Mouse (Mus musculus) spleen, postnatal 36 days (tissue): ENCODE measurements around the gene Myocd.

ENCODE experiments used
- DNase-seq, 2 experiments: peaks; one replicate each; pipeline ENCODE4 v3.0.0; 2022; ENCODE audit warnings: low spot score in 2 of 2, mixed read lengths in 1 of 2

The Myocd gene

GRCm38 (mm10) chr11:65269851-65270473 is at the start of gene Myocd:
Myocd (minus strand) TSS chr11:65269989.
- DNase-seq = no peak

DNA sequence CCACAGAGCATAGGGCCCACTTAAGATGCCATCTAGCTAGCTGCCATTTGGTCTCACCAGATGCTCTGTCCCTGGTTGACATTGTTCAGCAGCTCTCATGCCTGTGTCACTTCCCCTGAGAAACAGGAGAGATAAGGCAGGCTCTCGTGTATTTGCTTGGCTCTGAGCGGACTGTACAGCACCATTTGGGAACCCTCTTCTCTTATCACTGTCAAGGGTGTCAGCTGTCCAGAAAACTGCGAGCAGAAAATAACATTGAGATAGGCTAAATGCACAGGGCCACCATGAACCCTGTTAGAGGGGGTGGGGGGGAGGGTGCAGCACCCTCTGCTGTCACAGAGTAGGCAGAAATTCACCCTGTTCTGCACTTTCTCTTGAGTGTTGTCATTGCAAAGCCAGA is 34.0 kb upstream of the Myocd start:
- DNase-seq = no peak

- no peak for DNase-seq
These were observed 24.5 kb upstream of the Myocd start for GRCm38 (mm10) chr11:65294128-65294833.

DNA sequence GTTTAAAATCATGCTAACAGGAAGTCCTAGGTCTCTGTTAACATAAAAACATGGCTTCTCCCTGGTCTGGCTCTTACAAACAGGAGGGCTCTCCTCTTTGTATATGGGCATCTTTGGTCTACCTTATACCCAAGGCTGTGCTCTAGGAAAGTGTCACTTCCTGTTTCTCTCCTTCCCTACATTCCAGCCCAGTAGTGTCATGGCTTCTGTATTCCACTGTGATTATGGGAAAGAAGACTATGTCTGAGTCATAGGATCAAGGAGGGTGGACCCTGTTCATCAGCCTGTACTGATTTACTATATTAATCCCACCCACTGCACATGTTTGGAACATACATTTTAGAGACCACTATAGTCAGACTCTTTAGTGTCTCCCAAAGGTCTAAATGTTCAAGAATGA is 23.2 kb upstream of the Myocd start:
- no peak for DNase-seq

GRCm38 (mm10) chr11:65287706-65288105 is 17.9 kb upstream of the Myocd start:
- DNase-seq = no peak

DNA sequence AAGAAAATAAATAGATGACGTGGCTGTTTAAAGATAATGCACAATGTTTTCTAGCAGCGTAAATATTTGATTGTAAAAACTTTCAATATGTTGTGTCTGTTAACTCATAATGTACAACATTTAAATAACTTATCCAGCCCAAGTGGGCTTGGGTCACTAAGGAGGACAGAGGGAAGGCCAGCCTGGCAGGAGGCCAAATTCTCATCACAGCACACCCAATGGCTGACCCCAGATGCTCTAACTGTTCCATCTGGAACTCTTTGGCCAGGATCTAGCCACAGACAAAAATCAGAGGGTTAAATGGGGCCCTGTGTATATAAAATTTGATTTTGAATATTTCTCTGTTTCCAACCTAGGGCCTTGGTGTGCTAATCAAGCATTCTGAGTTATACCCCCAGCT is 16.4 kb upstream of the Myocd start:
- no peak for DNase-seq

DNA sequence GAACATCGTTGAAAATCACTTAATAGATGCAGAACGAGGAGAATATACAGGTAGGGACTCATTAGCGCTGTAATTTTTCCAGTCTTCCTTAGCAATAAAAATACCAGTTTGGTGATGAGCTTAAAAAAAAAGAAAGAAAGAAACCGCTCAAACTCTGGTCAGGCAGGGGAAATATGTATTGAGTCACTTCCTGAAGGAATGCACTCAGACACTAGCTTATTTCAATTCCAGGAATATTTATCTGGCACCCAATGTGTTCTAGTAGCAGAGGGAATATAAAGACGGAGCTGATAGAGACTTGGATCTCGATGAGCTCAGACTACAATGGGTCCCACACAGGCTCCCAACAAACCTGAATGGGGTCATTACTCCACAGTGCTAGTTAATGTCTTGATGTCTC is 5.7 kb upstream of the Myocd start:
- no peak for DNase-seq

GRCm38 (mm10) chr11:65271000-65271399 is 1.2 kb upstream of the Myocd start:
- no peak for DNase-seq

DNA sequence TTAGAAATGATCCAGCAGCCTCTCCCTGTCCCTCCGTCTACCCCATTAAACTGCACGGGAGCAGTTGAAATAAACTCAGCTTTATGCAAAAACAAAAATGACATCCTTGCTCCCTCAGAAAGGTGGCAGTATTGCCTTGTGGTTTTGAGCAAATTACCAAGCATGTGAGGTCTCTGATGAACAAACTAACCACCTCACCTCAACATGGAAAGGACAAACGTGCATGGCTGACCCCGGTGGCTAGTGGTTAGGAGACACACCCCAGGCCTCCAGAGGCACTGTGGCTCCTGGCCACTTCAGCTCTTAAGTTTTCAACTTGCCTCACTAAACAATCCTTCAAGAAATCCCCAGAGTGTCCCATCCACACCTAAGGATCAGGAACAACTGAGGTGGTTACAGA is 1.5 kb downstream of the Myocd start:
- no peak for DNase-seq

- no peak for DNase-seq
These were observed 6.3 kb downstream of the Myocd start for GRCm38 (mm10) chr11:65263466-65263865.

GRCm38 (mm10) chr11:65258997-65259396 is 10.8 kb downstream of the Myocd start:
- DNase-seq = no peak

- DNase-seq = no peak
These were observed 13.6 kb downstream of the Myocd start for GRCm38 (mm10) chr11:65256143-65256542.

DNA sequence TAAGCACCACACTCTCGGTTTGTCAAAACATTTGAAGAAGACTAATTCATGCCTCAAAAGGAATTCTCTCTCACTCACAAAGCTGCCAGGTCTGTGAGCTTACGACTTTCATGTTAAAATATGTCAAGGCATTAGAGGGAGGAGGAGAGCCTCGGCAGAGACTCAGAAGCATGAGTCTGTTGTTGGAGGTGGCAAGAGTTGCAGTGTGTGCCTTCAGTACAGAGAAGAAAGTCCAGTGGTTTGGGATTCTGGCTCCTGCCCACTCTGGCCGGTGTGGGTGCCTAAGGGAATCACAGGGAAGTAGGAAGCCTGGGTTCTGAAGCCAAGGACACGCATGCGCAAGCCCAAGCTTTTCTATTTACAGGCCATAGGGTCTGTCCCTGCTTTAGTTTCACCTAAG is 14.2 kb downstream of the Myocd start:
- no peak for DNase-seq

DNA sequence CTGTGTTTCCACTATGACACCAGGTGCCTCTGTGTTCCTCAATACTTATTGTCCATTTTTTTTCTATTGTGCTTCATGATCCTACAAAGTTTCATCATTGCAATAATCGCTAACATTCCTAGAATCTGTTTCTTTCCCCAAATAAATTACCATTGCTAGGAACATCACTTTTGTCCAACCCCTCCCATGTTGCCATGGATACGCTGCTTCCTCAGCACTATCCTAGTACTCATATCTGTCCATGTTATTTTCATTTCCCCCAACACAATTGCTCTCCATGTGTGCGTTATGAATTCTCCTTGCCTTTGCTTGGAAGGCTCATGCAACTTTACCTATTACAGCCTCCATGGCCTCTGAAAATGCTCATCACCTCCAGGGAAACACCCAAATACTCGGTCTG is 19.4 kb downstream of the Myocd start:
- DNase-seq = no peak

- DNase-seq = no peak
These were observed 23.3 kb downstream of the Myocd start for GRCm38 (mm10) chr11:65246301-65247054.

GRCm38 (mm10) chr11:65243593-65243992 is 26.2 kb downstream of the Myocd start:
- DNase-seq = no peak

DNA sequence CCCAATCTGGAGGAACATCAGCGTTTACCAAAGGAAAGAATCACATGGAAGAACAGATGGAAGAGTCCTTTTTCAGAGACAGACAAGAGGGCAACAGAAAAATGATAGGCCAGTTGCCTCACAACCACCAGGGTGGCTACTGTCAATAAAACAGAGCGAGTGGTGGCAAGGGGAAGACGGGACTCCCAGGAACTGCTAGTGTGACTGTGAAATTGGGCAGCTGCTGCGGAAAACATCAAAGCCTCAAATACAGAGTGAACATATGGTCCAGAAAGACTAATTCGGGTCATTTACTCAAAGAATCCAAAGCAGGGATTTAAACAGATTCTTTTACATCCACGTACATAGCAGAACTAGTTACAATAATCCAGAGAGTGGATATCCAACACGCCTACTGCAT is 29.3 kb downstream of the Myocd start:
- no peak for DNase-seq

DNA sequence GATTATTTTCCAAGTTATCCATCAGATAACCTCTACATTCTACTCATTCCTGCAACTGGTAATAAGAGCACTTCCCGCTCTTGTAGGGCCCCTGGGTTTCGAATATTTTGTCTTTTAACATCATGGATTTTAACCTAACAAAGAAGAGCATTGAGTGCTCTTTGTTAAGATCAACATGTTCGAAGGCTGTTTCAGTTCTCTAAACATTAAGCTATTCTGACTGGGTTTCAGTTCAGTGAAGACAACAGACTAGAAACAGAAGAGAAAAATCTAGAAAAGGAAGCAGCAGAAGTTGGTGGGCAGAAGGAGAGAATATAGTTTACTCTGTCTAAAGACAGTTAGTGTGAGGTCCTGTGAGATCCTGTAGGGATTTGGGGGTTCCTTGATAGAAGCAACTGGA is 31.9 kb downstream of the Myocd start:
- DNase-seq = no peak

DNA sequence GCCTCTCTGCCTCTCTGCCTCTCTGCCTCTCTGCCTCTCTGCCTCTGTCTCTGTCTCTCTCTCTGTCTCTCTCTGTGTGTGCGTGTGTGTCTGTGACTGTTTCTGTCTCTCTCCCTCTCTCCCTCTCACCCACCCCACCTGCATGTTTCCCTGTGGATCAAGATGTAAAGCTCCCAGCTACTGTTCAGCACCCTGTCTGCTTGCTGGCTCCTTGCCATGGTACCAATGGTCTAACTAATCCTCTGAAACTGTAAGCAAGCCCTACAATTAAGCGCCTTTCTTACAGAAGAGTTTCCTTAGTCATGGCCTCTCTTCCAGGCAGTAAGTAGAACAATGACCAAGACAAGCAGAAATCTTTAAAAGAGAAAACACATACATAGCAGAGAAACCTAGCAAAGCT is 32.9 kb downstream of the Myocd start:
- DNase-seq = no peak

DNA sequence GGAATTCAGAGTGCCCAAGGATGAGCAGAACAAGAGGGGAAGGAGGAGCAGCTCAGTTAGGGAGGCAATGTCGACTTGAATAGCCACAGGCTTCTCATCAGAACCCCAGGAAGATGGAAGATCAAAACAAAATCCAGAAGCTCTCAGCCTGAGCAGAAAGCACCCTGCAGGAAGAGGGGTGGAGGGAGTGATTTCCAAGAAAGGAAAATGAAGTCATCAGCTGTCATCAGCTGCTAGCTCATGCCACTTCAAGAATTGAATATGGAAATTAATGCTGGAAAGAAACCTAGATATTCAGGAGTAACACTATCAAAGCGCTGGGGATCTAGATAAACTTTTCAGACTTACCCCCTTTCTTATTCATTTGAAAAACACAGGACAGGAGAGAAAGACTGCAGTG is 34.4 kb downstream of the Myocd start:
- DNase-seq = no peak

GRCm38 (mm10) chr11:65231771-65232170 is 38.0 kb downstream of the Myocd start:
- DNase-seq = no peak

GRCm38 (mm10) chr11:65226766-65227165 is 43.0 kb downstream of the Myocd start:
- no peak for DNase-seq
